In genomic region chr13:63216537-63216936, GRCm38 (mm10) we compare ENCODE assay signal across 13 mouse cellular contexts.
"Had no signal": no experiment of that assay in that cellular context is flagged by ENCODE, and none has a peak within 500 bp of the region (broad histone marks: within the 10 kb centered on the region; RNA-seq: fewer than 3 reads in every experiment).

No protein-coding gene starts in this region.

- H3K27ac ChIP-seq: kidney, postnatal 0 days; limb, embryonic 13.5 days; liver, embryonic 14.5 days; midbrain, embryonic 13.5 days; neural tube, embryonic 15.5 days had no signal

- DNase-seq: kidney, adult 9 months; kidney, postnatal 36 days; layer of hippocampus, adult 9-11 months; left cerebral cortex, postnatal 4 days; lung, adult 18-20 months; right cerebral cortex, adult 18-20 months; thymus, postnatal 4 days had no signal

- H3K9me3 ChIP-seq: limb, embryonic 13.5 days; midbrain, embryonic 13.5 days; neural tube, embryonic 15.5 days had no signal

- H3K36me3 ChIP-seq: midbrain, embryonic 13.5 days had no signal

- H3K4me3 ChIP-seq: limb, embryonic 13.5 days; midbrain, embryonic 13.5 days; myocyte; neural tube, embryonic 15.5 days had no signal

- H3K9ac ChIP-seq: limb, embryonic 13.5 days; liver, embryonic 14.5 days; midbrain, embryonic 13.5 days; neural tube, embryonic 15.5 days had no signal

- H3K4me2 ChIP-seq: limb, embryonic 13.5 days; midbrain, embryonic 13.5 days; neural tube, embryonic 15.5 days had no signal

- H3K4me1 ChIP-seq: midbrain, embryonic 13.5 days; neural tube, embryonic 15.5 days had no signal

- H3K27me3 ChIP-seq: limb, embryonic 13.5 days; midbrain, embryonic 13.5 days; neural tube, embryonic 15.5 days had no signal
